Mouse (Mus musculus): Measurements from ENCODE around the gene Car2. TPM values are rescaled to one million over a fixed set of nuclear protein-coding genes. Genes with fewer than 3 reads are reported as not detected.

The Car2 gene
- 10.4 and 18.8 TPM in 2 replicates for polyA plus RNA-seq (2014; fragmentation: Nextera tagmentation; extraction: Ambion mirVana)

GRCm38 (mm10) chr3:14886102-14887098 is at the start of gene Car2:
TSS of gene Car2 (plus strand) at chr3:14886273.
- DNase-seq (peak; percentile 86), ATAC-seq (ENCODE audit: low FRiP score, low TSS enrichment) (peak; percentile 87)
- WGBS: under 1% methylated on average over 95 of the region's 95 CpGs
- Histone ChIP-seq H3K9me3 (ENCODE audit: control insufficient read depth, low read length) (no peaks in the 10 kb centered on the region), H3K27me3 (ENCODE audit: control insufficient read depth, insufficient read depth, low read length) (no peaks in the 10 kb centered on the region), H3K4me3 (replicated peaks; ENCODE audit: low read depth, low read length) (peak within 1 kb of the TSS; percentile 80), H3K4me2 (ENCODE audit: low read length) (peak within 1 kb of the TSS; percentile 87), H3K27ac (replicated peaks; ENCODE audit: low read depth, low read length) (peak within 1 kb of the TSS; percentile 38; the same call in 1 of the 2 replicates), H3K36me3 (ENCODE audit: control insufficient read depth, insufficient read depth, low read length) (no peaks in the 10 kb centered on the region), H3K4me1 (ENCODE audit: control insufficient read depth, insufficient read depth, low read length) (no peaks in the 10 kb centered on the region), H3K9ac (replicated peaks; ENCODE audit: low read length) (peak within 1 kb of the TSS; percentile 73)

- Histone ChIP-seq H3K36me3 (ENCODE audit: control insufficient read depth, insufficient read depth, low read length) (no peaks in the 10 kb centered on the region), H3K27ac (replicated peaks; ENCODE audit: low read depth, low read length) (no peak overlapping the region), H3K4me2 (ENCODE audit: low read length) (no peak overlapping the region), H3K9me3 (ENCODE audit: control insufficient read depth, low read length) (no peaks in the 10 kb centered on the region), H3K4me3 (replicated peaks; ENCODE audit: low read depth, low read length) (no peak overlapping the region), H3K27me3 (ENCODE audit: control insufficient read depth, insufficient read depth, low read length) (no peaks in the 10 kb centered on the region), H3K9ac (replicated peaks; ENCODE audit: low read length) (no peak overlapping the region), H3K4me1 (ENCODE audit: control insufficient read depth, insufficient read depth, low read length) (no peaks in the 10 kb centered on the region)
- no peak for DNase-seq
- ATAC-seq (ENCODE audit: low FRiP score, low TSS enrichment): no peak
- 96% methylated on average over 1 of the region's 1 CpGs for WGBS
Observed at GRCm38 (mm10) chr3:14838936-14839335, 47.1 kb upstream of the Car2 start.

DNA sequence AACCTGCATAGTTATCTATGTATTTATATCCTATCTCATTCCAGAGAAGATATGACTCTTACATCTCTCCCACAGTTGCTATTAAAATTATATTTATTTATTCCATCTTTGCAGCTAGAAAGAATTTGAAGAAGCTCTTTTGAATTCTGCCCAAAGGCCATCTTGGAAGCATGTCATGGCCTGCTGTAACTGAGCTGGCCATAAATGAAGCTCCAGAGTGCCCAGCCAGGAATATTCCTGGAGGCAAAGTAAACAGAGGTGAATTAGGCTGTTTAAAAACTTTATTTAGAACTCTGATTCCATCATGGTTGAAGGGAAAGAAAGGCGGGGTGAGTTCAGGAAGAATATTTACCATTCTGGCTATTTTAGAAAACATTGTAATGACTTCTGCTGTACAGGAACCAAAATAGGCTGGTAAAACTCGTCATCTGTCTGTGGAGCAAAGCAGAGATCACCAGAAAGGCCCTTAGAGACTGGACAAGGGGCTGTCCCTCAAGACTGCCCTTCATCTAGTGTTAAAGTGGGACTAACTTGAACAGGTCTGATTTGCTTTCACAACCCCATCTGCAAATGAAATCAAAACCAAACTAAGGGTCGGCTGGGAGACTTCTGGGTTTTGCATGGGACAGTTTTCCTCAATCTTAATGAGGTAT is 46.5 kb upstream of the Car2 start:
- H3K4me1 ChIP-seq (ENCODE audit: control insufficient read depth, insufficient read depth, low read length): no peaks in the 10 kb centered on the region
- no peaks in the 10 kb centered on the region for H3K9me3 ChIP-seq (ENCODE audit: control insufficient read depth, low read length)
- no peak for DNase-seq
- H3K4me3 ChIP-seq (replicated peaks; ENCODE audit: low read depth, low read length): no peak overlapping the region
- ATAC-seq (ENCODE audit: low FRiP score, low TSS enrichment): no peak
- H3K36me3 ChIP-seq (ENCODE audit: control insufficient read depth, insufficient read depth, low read length): no peaks in the 10 kb centered on the region
- no peak overlapping the region for H3K9ac ChIP-seq (replicated peaks; ENCODE audit: low read length)
- 86% methylated on average over 3 of the region's 3 CpGs for WGBS
- H3K27me3 ChIP-seq (ENCODE audit: control insufficient read depth, insufficient read depth, low read length): no peaks in the 10 kb centered on the region
- no peak overlapping the region for H3K4me2 ChIP-seq (ENCODE audit: low read length)
- no peak overlapping the region for H3K27ac ChIP-seq (replicated peaks; ENCODE audit: low read depth, low read length)

- Histone ChIP-seq H3K27me3 (ENCODE audit: control insufficient read depth, insufficient read depth, low read length) (no peaks in the 10 kb centered on the region), H3K4me1 (ENCODE audit: control insufficient read depth, insufficient read depth, low read length) (no peaks in the 10 kb centered on the region), H3K36me3 (ENCODE audit: control insufficient read depth, insufficient read depth, low read length) (no peaks in the 10 kb centered on the region), H3K4me2 (ENCODE audit: low read length) (no peak overlapping the region), H3K27ac (replicated peaks; ENCODE audit: low read depth, low read length) (no peak overlapping the region), H3K4me3 (replicated peaks; ENCODE audit: low read depth, low read length) (no peak overlapping the region), H3K9ac (replicated peaks; ENCODE audit: low read length) (no peak overlapping the region), H3K9me3 (ENCODE audit: control insufficient read depth, low read length) (no peaks in the 10 kb centered on the region)
- 92% methylated on average over 2 of the region's 2 CpGs for WGBS
- ATAC-seq (ENCODE audit: low FRiP score, low TSS enrichment) (no peak), DNase-seq (no peak)
Observed at GRCm38 (mm10) chr3:14848587-14849254, 37.4 kb upstream of the Car2 start.

DNA sequence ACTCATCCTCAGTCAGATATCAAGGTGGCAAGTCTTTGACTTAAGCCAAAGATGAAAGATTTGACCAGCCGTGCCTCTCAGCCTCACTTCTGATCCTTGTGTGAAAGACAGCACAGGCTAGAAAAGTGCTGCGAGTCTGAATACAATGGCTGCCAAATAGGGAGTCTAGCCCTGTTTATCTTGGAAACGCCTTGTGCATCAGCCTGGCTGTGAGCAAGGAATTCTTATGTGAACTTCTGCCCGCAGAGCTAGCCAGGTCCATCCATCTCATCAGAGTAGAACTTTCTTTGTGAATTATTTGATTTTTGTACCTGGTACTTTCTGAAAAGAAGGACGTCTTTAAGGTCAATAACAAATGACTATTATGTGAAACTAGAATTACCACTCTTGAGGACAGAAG is 32.1 kb upstream of the Car2 start:
- DNase-seq: no peak
- no peak overlapping the region for H3K27ac ChIP-seq (replicated peaks; ENCODE audit: low read depth, low read length)

DNA sequence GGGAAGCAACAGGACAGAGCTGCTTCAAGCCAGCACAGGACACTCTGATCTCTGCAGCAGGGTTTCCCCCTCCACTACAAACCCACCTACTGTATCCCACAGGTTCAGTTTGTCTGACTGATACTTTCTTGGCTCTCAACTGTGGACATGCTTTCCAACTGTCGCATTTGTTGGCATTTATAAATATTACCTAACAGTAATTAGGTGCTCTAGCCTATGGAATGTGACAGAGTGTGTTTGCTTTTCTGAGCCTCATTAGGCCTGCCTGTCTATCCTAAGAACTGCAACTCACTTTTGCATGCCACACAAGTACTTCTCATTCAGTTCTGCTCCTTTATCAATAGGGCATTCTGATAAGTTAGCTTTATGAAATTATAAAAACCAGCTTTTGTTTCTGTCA is 31.6 kb upstream of the Car2 start:
- ATAC-seq (ENCODE audit: low FRiP score, low TSS enrichment) (no peak), DNase-seq (no peak)
- 80% methylated on average over 1 of the region's 1 CpGs for WGBS
- Histone ChIP-seq H3K9me3 (ENCODE audit: control insufficient read depth, low read length) (no peaks in the 10 kb centered on the region), H3K36me3 (ENCODE audit: control insufficient read depth, insufficient read depth, low read length) (no peaks in the 10 kb centered on the region), H3K27ac (replicated peaks; ENCODE audit: low read depth, low read length) (no peak overlapping the region), H3K4me1 (ENCODE audit: control insufficient read depth, insufficient read depth, low read length) (no peaks in the 10 kb centered on the region), H3K4me2 (ENCODE audit: low read length) (no peak overlapping the region), H3K27me3 (ENCODE audit: control insufficient read depth, insufficient read depth, low read length) (no peaks in the 10 kb centered on the region), H3K9ac (replicated peaks; ENCODE audit: low read length) (no peak overlapping the region), H3K4me3 (replicated peaks; ENCODE audit: low read depth, low read length) (no peak overlapping the region)

More for the DNA sequence above, 32.1 kb upstream of the Car2 start:
- Histone ChIP-seq H3K9ac (replicated peaks; ENCODE audit: low read length) (no peak overlapping the region), H3K27me3 (ENCODE audit: control insufficient read depth, insufficient read depth, low read length) (no peaks in the 10 kb centered on the region), H3K4me1 (ENCODE audit: control insufficient read depth, insufficient read depth, low read length) (no peaks in the 10 kb centered on the region), H3K4me2 (ENCODE audit: low read length) (no peak overlapping the region), H3K36me3 (ENCODE audit: control insufficient read depth, insufficient read depth, low read length) (no peaks in the 10 kb centered on the region), H3K4me3 (replicated peaks; ENCODE audit: low read depth, low read length) (no peak overlapping the region), H3K9me3 (ENCODE audit: control insufficient read depth, low read length) (no peaks in the 10 kb centered on the region)
- ATAC-seq (ENCODE audit: low FRiP score, low TSS enrichment): no peak
- 67% methylated on average over 5 of the region's 5 CpGs for WGBS

DNA sequence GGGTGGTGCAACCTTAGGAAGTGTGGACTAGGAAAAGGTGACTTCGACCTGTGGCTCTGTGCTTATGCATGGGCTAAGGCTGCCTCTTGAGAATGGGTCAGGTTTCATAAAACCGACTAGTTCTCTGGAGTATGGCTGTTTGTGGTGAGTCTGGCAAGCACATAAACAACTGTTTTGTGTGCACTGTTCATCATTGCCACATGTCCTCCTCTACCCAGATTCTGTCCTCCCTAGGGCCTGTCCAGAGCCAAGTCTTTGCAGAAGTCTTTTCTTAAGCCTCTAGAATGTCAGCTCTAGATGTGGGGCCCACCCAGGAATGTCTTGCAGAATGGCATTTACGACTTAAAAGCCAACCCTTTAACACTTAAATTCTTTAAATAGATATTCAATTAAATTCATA is 28.2 kb upstream of the Car2 start:
- Histone ChIP-seq H3K4me1 (ENCODE audit: control insufficient read depth, insufficient read depth, low read length) (peaks cover under 1% of the 10 kb centered on the region; the same call in 1 of the 2 replicates), H3K9me3 (ENCODE audit: control insufficient read depth, low read length) (no peaks in the 10 kb centered on the region), H3K27me3 (ENCODE audit: control insufficient read depth, insufficient read depth, low read length) (no peaks in the 10 kb centered on the region), H3K4me3 (replicated peaks; ENCODE audit: low read depth, low read length) (no peak overlapping the region), H3K36me3 (ENCODE audit: control insufficient read depth, insufficient read depth, low read length) (no peaks in the 10 kb centered on the region), H3K9ac (replicated peaks; ENCODE audit: low read length) (no peak overlapping the region), H3K27ac (replicated peaks; ENCODE audit: low read depth, low read length) (no peak overlapping the region), H3K4me2 (ENCODE audit: low read length) (no peak overlapping the region)
- DNase-seq (no peak), ATAC-seq (ENCODE audit: low FRiP score, low TSS enrichment) (no peak)
- 87% methylated on average over 3 of the region's 3 CpGs for WGBS

- Histone ChIP-seq H3K27me3 (ENCODE audit: control insufficient read depth, insufficient read depth, low read length) (no peaks in the 10 kb centered on the region), H3K9me3 (ENCODE audit: control insufficient read depth, low read length) (no peaks in the 10 kb centered on the region), H3K4me1 (ENCODE audit: control insufficient read depth, insufficient read depth, low read length) (peaks cover 6% of the 10 kb centered on the region; the same call in 1 of the 2 replicates), H3K36me3 (ENCODE audit: control insufficient read depth, insufficient read depth, low read length) (no peaks in the 10 kb centered on the region), H3K27ac (replicated peaks; ENCODE audit: low read depth, low read length) (no peak overlapping the region), H3K4me2 (ENCODE audit: low read length) (no peak overlapping the region), H3K9ac (replicated peaks; ENCODE audit: low read length) (no peak overlapping the region), H3K4me3 (replicated peaks; ENCODE audit: low read depth, low read length) (no peak overlapping the region)
- DNase-seq (no peak), ATAC-seq (ENCODE audit: low FRiP score, low TSS enrichment) (no peak)
- 72% methylated on average over 3 of the region's 3 CpGs for WGBS
Observed at GRCm38 (mm10) chr3:14860291-14860690, 25.8 kb upstream of the Car2 start.
